Mouse (Mus musculus) gastrocnemius, postnatal 4 days (tissue): ENCODE measurements around the gene Pank1. TPM values are rescaled to one million over a fixed set of nuclear protein-coding genes. Genes with fewer than 3 reads are reported as not detected.
A peak's percentile ranks its signal among the peaks of the same experiment; 100 is the strongest.

Source experiments
- DNase-seq, 2 experiments: peaks; one replicate each; pipeline ENCODE4 v3.0.0; 2021 to 2022; ENCODE audit warnings: low spot score in 2 of 2, mixed read lengths in 2 of 2
- total RNA-seq, 2 experiments: library from RNA; stranded (reverse); gene quantifications; 2 replicates each; pipeline ENCODE4 v1.2.3; 2021

Gene Pank1
- total RNA-seq, 2 experiments from 2014 or later: 12.0 to 12.7 TPM

DNA sequence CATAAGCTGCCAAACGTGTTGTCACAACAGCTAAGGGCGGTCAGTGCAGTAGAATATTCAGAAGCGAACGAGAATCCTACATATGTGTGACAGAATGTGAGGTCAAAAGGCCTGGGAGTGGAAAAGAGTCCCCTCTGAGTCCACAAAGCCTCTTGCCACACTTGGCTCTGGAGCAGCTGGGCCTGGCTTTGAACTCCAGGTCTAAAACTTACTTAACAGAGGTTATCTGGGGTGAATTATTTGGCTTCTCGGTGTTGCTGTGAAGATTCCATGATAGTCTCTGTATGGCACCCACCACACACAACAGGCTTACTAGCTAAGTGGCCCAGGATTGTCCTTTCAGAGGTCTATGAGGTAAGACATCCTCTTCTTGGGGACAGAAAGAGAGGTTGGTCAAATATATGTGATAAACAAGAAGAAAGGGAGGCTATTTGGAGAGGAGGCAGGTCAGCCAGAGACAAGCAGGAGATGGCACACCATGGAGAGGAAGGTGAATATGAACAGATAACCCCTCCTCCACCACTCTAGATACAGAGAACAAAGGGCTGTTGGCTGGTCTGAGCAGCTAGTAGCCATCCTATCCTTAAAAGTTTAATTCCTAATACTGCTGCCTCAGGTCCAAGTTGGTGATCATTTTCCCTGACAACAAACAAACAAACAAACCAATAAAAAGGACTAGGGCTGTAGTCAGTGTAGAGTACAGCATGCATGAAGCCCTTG, 51.2 kb downstream of the Pank1 start:
- no peak for DNase-seq

GRCm38 (mm10) chr19:34827444-34827843, 51.8 kb downstream of the Pank1 start:
- DNase-seq: no peak

DNA sequence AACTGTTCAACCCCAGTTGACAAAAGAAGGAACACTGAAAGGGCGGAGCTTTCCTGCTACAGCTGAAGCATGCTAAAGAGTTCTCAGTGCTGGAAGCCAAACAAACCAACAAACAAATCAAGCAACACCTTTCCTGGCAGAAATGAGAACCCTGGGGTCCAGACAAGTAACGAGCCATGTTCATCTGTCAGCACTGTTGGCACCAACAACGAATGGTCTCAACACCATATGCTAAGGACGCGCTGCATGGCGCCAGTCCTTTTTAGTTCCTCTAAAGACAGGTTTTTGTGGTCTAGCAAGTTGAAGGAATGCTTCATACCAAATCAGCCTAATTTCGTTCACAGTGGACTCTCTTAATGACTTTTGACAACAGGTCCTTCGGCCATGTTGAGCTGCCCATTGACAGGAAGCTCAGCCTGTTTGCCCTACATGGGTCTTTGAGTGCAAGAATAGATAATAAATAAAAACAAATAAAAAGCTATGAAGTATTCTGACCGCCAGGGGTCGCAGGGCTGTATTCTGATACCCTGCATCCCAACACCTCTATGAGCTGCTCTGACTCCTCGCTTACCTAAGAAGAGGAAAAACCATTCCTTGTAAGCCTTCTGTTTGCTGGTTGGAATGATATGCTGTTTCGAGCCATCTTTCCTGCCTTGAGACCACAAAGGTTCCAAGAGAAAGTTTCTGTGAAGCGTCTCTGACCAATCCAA, 53.2 kb downstream of the Pank1 start:
- DNase-seq: peak in 1 of 2 experiments; percentile 22

GRCm38 (mm10) chr19:34819577-34820170, 59.6 kb downstream of the Pank1 start:
- DNase-seq: no peak

DNA sequence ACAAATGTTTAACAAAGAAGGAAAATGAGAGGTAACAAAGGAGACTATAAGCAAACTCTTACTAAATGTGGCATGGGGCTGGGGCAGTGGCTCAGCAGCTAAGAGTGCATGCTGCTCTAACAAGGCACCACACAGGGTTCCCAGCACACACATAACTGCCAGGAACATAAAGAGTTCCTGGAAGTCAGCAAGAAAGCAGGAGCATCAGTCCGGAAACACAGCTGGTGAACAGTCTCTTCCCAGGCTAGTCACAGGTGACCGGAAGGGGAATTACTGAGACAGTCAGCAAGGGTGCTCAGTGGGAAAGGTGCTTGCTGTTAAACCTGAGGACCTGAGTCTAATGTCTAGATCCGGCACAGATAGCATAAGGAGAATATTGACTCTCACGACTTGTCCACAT, 63.9 kb downstream of the Pank1 start:
- DNase-seq: no peak

GRCm38 (mm10) chr19:34814696-34815095, 64.6 kb downstream of the Pank1 start:
- no peak for DNase-seq

GRCm38 (mm10) chr19:34813961-34814360, 65.3 kb downstream of the Pank1 start:
- no peak for DNase-seq

DNA sequence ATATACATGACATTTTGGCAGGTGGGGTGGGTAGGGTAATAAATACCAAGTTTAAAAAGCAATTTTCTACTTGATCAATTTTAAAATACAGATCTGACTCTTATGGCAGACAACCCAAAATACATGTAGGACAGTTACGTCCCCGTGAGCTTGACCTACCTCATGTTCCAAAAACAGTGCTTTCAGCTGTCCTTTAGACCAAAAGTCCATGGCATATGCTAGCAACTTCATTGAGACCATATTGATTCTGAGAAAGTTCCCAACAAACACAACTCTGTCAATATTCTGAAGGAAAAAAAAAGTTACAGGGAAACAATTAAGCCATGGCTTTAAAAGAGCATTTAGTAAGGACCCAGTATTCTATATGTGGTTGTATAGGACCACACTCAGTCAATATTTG, 65.7 kb downstream of the Pank1 start:
- no peak for DNase-seq

DNA sequence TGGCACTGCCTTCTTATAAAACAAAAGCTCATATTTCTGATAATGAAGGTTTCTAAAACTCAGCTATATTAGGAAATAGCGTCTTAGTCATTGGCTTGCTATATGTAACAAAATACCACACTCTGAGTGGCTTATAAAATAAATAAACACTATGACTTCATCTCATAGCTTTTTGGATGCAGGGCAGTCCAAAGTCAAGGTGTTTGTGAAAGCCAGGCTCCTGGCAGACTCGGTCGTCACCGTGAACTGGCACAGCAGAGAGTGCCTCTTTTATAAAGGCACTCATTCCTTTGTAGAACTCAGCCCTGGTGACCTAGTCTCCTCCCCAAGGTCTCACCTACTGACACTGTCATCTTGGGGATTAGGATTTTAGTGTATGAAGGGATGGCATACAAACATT, 66.5 kb downstream of the Pank1 start:
- no peak for DNase-seq

- no peak for DNase-seq
Measured at GRCm38 (mm10) chr19:34807173-34807572, 72.1 kb downstream of the Pank1 start.

DNA sequence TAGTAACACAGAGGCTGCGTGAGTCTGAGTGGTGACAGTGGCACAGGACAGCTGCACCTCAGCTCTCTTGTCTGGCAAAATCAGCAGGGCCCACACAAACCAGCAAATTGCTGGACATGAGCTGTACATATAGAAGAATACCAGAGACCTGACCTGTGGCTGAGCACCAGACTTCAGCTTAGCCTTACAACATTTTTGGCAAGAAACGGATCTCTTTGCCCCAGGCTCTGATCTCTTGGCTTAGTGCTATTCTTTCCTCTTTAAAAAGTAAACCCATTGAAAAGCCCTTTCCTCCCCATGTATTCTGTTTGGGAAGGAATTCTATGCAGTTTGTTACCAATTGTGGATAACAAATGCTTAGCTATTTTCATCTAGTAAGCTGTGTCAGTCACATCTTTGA, 74.2 kb downstream of the Pank1 start:
- no peak for DNase-seq

GRCm38 (mm10) chr19:34804531-34804930, 74.7 kb downstream of the Pank1 start:
- DNase-seq: no peak

- no peak for DNase-seq
Measured at GRCm38 (mm10) chr19:34803396-34803795, 75.9 kb downstream of the Pank1 start.

- no peak for DNase-seq
Measured at GRCm38 (mm10) chr19:34799644-34800267, 79.5 kb downstream of the Pank1 start.

- no peak for DNase-seq
Measured at GRCm38 (mm10) chr19:34796396-34796795, 82.9 kb downstream of the Pank1 start.

GRCm38 (mm10) chr19:34782491-34782890, 96.8 kb downstream of the Pank1 start:
- no peak for DNase-seq

GRCm38 (mm10) chr19:34778993-34779392, 100.3 kb downstream of the Pank1 start:
- no peak for DNase-seq

- no peak for DNase-seq
Measured at GRCm38 (mm10) chr19:34778098-34778497, 101.2 kb downstream of the Pank1 start.

DNA sequence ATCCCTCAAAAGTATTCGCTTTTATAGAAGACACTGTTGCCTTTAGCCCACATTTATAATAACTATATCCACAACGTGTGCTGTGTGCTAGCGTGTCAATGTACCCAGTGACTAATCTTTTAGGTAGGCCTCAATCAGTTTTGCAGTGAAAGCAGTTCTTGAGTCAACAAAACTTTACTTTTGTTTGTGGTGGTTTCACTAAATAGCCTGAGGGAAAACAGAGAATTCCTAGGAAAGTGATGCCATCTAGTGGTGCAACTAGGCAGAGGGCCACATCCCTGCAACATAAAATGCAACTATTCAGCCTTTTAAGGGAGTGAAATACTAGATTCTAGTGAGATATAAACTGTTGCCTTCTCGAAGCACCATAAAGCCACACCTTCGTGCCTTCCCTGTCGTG, 106.5 kb downstream of the Pank1 start:
- peak in 1 of 2 experiments; percentile 43 for DNase-seq

DNA sequence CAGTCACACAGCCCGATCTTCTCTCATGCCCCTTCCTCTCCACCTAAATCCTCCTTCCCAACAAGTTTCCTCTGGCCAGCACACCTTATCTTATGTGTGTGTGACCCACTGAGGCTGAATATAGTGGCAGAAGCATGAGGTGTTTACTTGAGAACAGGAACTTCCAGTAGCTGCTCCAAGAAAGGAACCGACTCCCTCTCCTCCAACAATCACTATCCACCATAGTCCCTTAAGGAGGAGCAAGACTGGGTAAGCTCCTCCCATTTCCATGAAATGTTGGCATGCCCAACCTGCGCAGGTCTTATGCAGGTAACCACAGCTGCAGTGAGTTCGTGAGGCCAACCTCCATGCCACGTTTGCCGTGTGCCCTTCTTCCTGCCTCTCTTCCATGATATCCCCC, 108.5 kb downstream of the Pank1 start:
- no peak for DNase-seq

GRCm38 (mm10) chr19:34758754-34759153, 120.5 kb downstream of the Pank1 start:
- no peak for DNase-seq
